Mouse (Mus musculus): ENCODE measurements around the gene Rpl19. TPM values are rescaled to one million over a fixed set of nuclear protein-coding genes. Genes with fewer than 3 reads are reported as not detected.

Rpl19 gene
- polyA plus RNA-seq (2015; fragmentation: Nextera tagmentation; extraction: Ambion mirVana) = 919 and 932 TPM in 2 replicates

DNA sequence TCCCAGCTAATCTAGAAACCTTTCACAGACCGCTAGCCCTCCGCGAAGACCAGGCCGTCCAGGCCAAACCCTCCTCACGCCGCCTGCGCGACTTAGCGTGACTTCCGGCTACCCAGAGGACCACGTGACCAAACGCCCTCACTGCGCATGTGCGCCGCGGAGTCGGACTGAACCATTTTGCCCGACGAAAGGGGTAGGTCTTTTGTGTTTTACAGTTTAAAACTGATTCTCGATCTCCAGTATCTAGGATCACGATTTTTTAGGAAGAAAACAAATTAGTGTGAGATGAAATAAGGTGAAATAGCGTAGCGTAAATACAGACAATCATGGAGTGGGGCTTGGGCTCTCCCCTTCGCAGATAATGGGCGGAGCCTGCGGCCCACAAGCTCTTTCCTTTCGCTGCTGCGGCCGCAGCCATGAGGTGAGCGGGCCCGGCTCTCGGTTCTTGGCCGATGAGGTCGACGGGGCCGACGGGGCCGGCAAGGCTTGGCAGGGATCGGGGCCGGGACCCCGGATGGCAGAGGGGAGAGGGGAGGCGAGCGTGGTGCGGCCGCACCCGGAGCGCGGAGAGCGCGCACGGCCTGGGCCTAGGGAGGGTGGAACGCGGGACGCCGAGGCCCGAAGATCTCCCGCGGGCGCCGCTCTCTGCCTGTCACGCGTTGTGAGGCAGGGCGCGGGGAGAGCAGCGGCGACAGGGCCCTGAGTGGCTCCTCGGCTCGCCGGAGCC lies at the start of gene Rpl19:
TSS of gene Rpl19 (plus strand) at position 141 of the 727 bp plus-strand sequence.

GRCm38 (mm10) chr11:97985727-97986677 lies 40.5 kb upstream of the Rpl19 start, which contains the start of gene Plxdc1:
Gene Plxdc1, minus strand, starts transcription at chr11:97986444.

GRCm38 (mm10) chr11:97995564-97996288 lies 30.8 kb upstream of the Rpl19 start, which contains the start of gene Arl5c:
Gene Arl5c, minus strand, starts transcription at chr11:97996181.

DNA sequence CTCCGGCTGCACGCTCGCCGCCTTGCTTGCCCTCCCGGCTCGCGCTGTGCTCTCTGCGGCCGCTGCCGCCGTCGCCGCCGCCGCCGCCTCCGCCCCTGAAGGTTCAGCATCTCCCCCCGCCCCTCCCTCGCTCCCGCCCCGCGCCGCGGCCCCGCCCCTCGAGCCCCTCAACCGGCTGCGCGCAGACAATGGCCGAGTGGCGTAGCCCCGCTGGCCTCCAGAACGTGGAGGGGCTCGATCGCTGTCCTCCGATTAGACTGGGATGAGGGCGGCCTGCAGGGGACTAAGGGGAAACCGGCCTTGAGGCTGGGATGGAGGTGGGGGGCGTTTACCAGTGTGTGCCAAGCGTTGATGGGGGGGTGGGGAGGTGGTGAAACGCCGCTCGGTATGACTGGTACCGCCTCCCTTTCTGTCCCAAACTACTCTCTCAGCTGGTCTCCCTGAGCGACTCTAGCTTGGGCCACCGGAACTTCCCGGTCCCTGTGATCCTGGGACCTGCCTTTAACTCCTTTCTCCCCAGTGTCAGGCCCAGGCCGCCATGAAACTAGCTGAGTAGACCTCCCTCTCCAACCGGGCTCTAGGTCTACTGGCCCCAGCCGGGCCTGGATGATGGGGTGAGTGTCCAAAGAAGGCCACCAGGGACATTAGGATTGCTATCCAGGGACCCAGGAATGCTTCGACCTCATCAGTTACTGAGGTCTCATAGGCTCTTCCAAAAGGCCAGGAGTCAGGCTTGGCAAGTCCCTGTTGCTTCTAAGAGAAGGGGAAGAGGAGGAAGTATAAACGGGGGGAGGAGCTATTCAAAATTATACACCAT lies 3.7 kb upstream of the Rpl19 start, which contains the start of gene Cacnb1:
TSS of gene Cacnb1 (minus strand) at position 480 of the 817 bp plus-strand sequence.

DNA sequence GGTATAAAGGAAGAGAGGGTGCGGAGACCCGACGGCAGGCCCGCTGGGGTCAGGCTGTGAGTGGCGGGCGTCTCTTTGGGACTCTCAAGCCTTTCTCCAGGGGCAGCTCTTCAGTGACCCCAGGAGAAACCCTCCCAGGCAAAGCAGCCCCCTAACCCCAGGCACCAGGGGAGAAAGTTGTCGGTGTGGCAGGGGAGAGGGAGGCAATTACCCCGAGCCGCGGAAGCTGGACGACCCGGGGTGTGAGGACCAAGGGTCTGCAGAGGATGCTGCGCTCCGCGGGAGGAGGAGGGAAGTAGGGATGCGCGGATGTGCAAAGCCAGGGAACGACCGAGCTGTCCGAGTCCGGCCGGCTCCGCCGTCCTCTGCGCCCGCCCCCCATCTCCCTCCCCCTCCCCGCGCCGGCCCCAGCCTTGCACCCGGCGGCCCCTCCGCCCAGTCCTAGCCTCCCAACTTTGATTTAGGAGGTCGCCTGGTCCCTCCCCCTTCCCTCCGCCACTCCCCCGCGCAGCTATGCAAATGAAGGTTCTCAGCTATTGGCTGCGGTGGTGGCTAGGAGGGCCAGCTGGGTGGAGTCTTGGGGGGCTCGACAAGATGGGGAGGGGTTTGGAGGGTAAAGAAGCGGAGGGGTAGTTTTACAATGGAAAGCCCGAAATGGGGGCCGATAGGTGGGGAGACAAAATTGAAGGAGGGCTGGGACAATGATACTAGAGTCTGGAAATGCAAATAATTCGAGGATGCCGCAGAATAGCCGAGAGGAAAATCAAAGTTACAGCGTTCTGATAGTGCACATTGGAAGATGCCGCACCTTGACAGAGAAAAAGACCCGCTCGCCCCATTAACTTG lies 26.7 kb downstream of the Rpl19 start, which contains the start of gene Stac2:
TSS of gene Stac2 (minus strand) at position 474 of the 846 bp plus-strand sequence.

Other genes with a start within 250 kb of the Rpl19 start
- gene Rpl23, start 244.3 kb upstream of the Rpl19 start, polyA plus RNA-seq (2015; fragmentation: Nextera tagmentation; extraction: Ambion mirVana) = 699 and 705 TPM in 2 replicates
- 34.4 and 47.2 TPM in 2 replicates for gene Lasp1, start 227.7 kb upstream of the Rpl19 start, polyA plus RNA-seq (2015; fragmentation: Nextera tagmentation; extraction: Ambion mirVana)
- 0.64 and 0.91 TPM in 2 replicates for gene B230217C12Rik, start 185.9 kb upstream of the Rpl19 start, polyA plus RNA-seq (2015; fragmentation: Nextera tagmentation; extraction: Ambion mirVana)
- 0.22 and 0.28 TPM in 2 replicates for gene Fbxo47, start 142.6 kb upstream of the Rpl19 start, polyA plus RNA-seq (2015; fragmentation: Nextera tagmentation; extraction: Ambion mirVana)
- 4.1 and 4.9 TPM in 2 replicates for gene Plxdc1, start 40.3 kb upstream of the Rpl19 start, polyA plus RNA-seq (2015; fragmentation: Nextera tagmentation; extraction: Ambion mirVana)
- gene Arl5c, start 30.5 kb upstream of the Rpl19 start, polyA plus RNA-seq (2015; fragmentation: Nextera tagmentation; extraction: Ambion mirVana) = 15.5 and 16.6 TPM in 2 replicates
- 0.91 and 1.9 TPM in 2 replicates for gene Cacnb1, start 3.7 kb upstream of the Rpl19 start, polyA plus RNA-seq (2015; fragmentation: Nextera tagmentation; extraction: Ambion mirVana)
- gene Stac2, start 26.8 kb downstream of the Rpl19 start, polyA plus RNA-seq (2015; fragmentation: Nextera tagmentation; extraction: Ambion mirVana) = 0.23 and 0.38 TPM in 2 replicates
- gene Fbxl20, start 123.7 kb downstream of the Rpl19 start, polyA plus RNA-seq (2015; fragmentation: Nextera tagmentation; extraction: Ambion mirVana) = 8.3 and 9.7 TPM in 2 replicates
- gene Med1, start 166.6 kb downstream of the Rpl19 start, polyA plus RNA-seq (2015; fragmentation: Nextera tagmentation; extraction: Ambion mirVana) = 29.2 and 31.0 TPM in 2 replicates
- 7.5 and 9.6 TPM in 2 replicates for gene Cdk12, start 176.3 kb downstream of the Rpl19 start, polyA plus RNA-seq (2015; fragmentation: Nextera tagmentation; extraction: Ambion mirVana)

Measured in spleen, postnatal 0 days (tissue).